Mouse (Mus musculus) hindbrain, postnatal 0 days (tissue): ENCODE measurements around the gene Prg4. TPM values are rescaled to one million over a fixed set of nuclear protein-coding genes. Genes with fewer than 3 reads are reported as not detected.

ENCODE experiments used
- ATAC-seq: fragments of 200-750 bp; cut with Nextera tagmentation; 2 replicates; pipeline ENCODE4 v1.8.0; 2017; ENCODE audit warnings: mild to moderate bottlenecking, moderate TSS enrichment, moderate library complexity
- DNase-seq: peaks from one replicate; pipeline ENCODE4 v3.0.0-alpha.2; 2015; ENCODE audit warnings: low spot score
- H3K27ac ChIP-seq: fragments of 300-500 bp; sonication (generic); 2 replicates; pipeline ENCODE4 v1.5.1; 2014; ENCODE audit warnings: mild to moderate bottlenecking
- H3K27me3 ChIP-seq: fragments of 300-500 bp; sonication (generic); 2 replicates; pipeline ENCODE4 v1.6.1; 2014; ENCODE audit warnings: low read length, mixed read lengths; ENCODE audit not compliant: insufficient read depth
- H3K36me3 ChIP-seq: fragments of 300-500 bp; sonication (generic); 2 replicates; pipeline ENCODE4 v1.6.1; 2014; ENCODE audit warnings: low read length, mixed read lengths; ENCODE audit not compliant: insufficient read depth
- H3K4me1 ChIP-seq: fragments of 300-500 bp; sonication (generic); 2 replicates; pipeline ENCODE4 v1.6.1; 2014; ENCODE audit warnings: antibody characterized with exemption, low read length, mixed read lengths; ENCODE audit not compliant: insufficient read depth
- H3K4me2 ChIP-seq: fragments of 300-500 bp; sonication (generic); 2 replicates; pipeline ENCODE4 v1.6.1; 2014; ENCODE audit warnings: low read depth, mild to moderate bottlenecking, low read length, moderate library complexity, mixed read lengths
- H3K4me3 ChIP-seq: fragments of 300-500 bp; sonication (generic); 2 replicates; pipeline ENCODE4 v1.5.1; 2014; ENCODE audit warnings: low read length
- H3K9ac ChIP-seq: fragments of 300-500 bp; sonication (generic); replicated peaks from 2 replicates; pipeline ENCODE4 v1.6.1; 2014; ENCODE audit warnings: mild to moderate bottlenecking, low read length, moderate library complexity, mixed read lengths
- H3K9me3 ChIP-seq: fragments of 300-500 bp; sonication (generic); 2 replicates; pipeline ENCODE4 v1.6.1; 2016; ENCODE audit warnings: low read length, mixed read lengths
- CTCF ChIP-seq: IDR thresholded peaks from 2 replicates; pipeline ENCODE4 v1.5.1; 2016; ENCODE audit warnings: antibody characterized with exemption, control low read depth, low read depth
- WGBS: fragments of 180-500 bp; shearing (Covaris S2); extraction: QIAGEN DNeasy Blood & Tissue Kit; methylation state at CpG from one replicate; pipeline ENCODE4 v1.1.7; 2014; 5-methylcytosine and 5-hydroxymethylcytosine counted together
- polyA plus RNA-seq: library from polyadenylated mRNA; unstranded; fragments of >200 nt; fragmentation: Nextera tagmentation; extraction: Ambion mirVana; gene quantifications from 2 replicates; pipeline ENCODE4 v1.2.1, GENCODE M21; 2015
- total RNA-seq: library from RNA; depleted of rRNA; stranded (reverse); fragments of >200 nt; gene quantifications from 2 replicates; pipeline ENCODE4 v1.2.3, GENCODE M21; 2014

Gene Prg4
- total and polyA plus RNA-seq, 2 experiments from 2014 or later, result 1.0 to 1.3 TPM

- no peak overlapping the region for H3K27ac ChIP-seq
- no peaks in the 10 kb centered on the region for H3K36me3 ChIP-seq
- H3K4me2 ChIP-seq, result no peak overlapping the region
- no peaks in the 10 kb centered on the region for H3K4me1 ChIP-seq
- WGBS, result 82% methylated on average over 7 of the region's 7 CpGs
- H3K27me3 ChIP-seq, result no peaks in the 10 kb centered on the region
- H3K9me3 ChIP-seq, result no peaks in the 10 kb centered on the region
- DNase-seq (no peak), ATAC-seq (no peak)
- H3K9ac ChIP-seq, result no peak overlapping the region
- TF ChIP-seq CTCF, result no peak
- no peak overlapping the region for H3K4me3 ChIP-seq
Observed at GRCm38 (mm10) chr1:150460595-150460994, 5.4 kb downstream of the Prg4 start.

- DNase-seq (no peak), ATAC-seq (no peak)
- WGBS, result 87% methylated on average over 3 of the region's 3 CpGs
- Histone ChIP-seq H3K9ac (no peak overlapping the region), H3K4me3 (no peak overlapping the region), H3K4me2 (no peak overlapping the region), H3K36me3 (no peaks in the 10 kb centered on the region), H3K9me3 (no peaks in the 10 kb centered on the region), H3K27me3 (no peaks in the 10 kb centered on the region), H3K27ac (no peak overlapping the region), H3K4me1 (no peaks in the 10 kb centered on the region)
- TF ChIP-seq CTCF, result no peak
Observed at GRCm38 (mm10) chr1:150459599-150459998, 6.4 kb downstream of the Prg4 start.

- no peaks in the 10 kb centered on the region for H3K9me3 ChIP-seq
- no peak overlapping the region for H3K27ac ChIP-seq
- H3K4me3 ChIP-seq, result no peak overlapping the region
- no peaks in the 10 kb centered on the region for H3K27me3 ChIP-seq
- no peak overlapping the region for H3K4me2 ChIP-seq
- DNase-seq (no peak), ATAC-seq (no peak)
- H3K4me1 ChIP-seq, result no peaks in the 10 kb centered on the region
- WGBS, result 92% methylated on average over 5 of the region's 5 CpGs
- H3K9ac ChIP-seq, result no peak overlapping the region
- no peaks in the 10 kb centered on the region for H3K36me3 ChIP-seq
- TF ChIP-seq CTCF, result no peak
Observed at GRCm38 (mm10) chr1:150458977-150459376, 7.0 kb downstream of the Prg4 start.

- peak; percentile 6 for DNase-seq
- 70% methylated on average over 4 of the region's 4 CpGs for WGBS
- Histone ChIP-seq H3K4me2 (no peak overlapping the region), H3K4me1 (no peaks in the 10 kb centered on the region), H3K36me3 (peaks cover 53% of the 10 kb centered on the region), H3K27ac (no peak overlapping the region), H3K9ac (no peak overlapping the region), H3K27me3 (no peaks in the 10 kb centered on the region), H3K4me3 (no peak overlapping the region), H3K9me3 (no peaks in the 10 kb centered on the region)
- ATAC-seq, result no peak
- peak; percentile 48 for TF ChIP-seq CTCF
Observed at GRCm38 (mm10) chr1:150441731-150442130, 24.2 kb downstream of the Prg4 start.

GRCm38 (mm10) chr1:150438641-150439040, 27.3 kb downstream of the Prg4 start:
- H3K9me3 ChIP-seq, result no peaks in the 10 kb centered on the region
- ATAC-seq, result no peak
- DNase-seq, result no peak
- H3K9ac ChIP-seq, result no peak overlapping the region
- 93% methylated on average over 3 of the region's 3 CpGs for WGBS
- H3K4me3 ChIP-seq, result no peak overlapping the region
- H3K4me1 ChIP-seq, result no peaks in the 10 kb centered on the region
- no peak overlapping the region for H3K27ac ChIP-seq
- TF ChIP-seq CTCF, result no peak
- peaks cover 53% of the 10 kb centered on the region for H3K36me3 ChIP-seq
- no peak overlapping the region for H3K4me2 ChIP-seq
- no peaks in the 10 kb centered on the region for H3K27me3 ChIP-seq

GRCm38 (mm10) chr1:150426216-150426615, 39.7 kb downstream of the Prg4 start:
- Histone ChIP-seq H3K36me3 (peaks cover 64% of the 10 kb centered on the region), H3K9ac (no peak overlapping the region), H3K27ac (no peak overlapping the region), H3K9me3 (no peaks in the 10 kb centered on the region), H3K4me2 (no peak overlapping the region), H3K4me3 (no peak overlapping the region), H3K4me1 (no peaks in the 10 kb centered on the region), H3K27me3 (no peaks in the 10 kb centered on the region)
- DNase-seq (no peak), ATAC-seq (no peak)
- WGBS, result 69% methylated on average over 3 of the region's 3 CpGs
- TF ChIP-seq CTCF, result peak; percentile 13; the same call in 1 of the 2 replicates

GRCm38 (mm10) chr1:150425665-150426064, 40.3 kb downstream of the Prg4 start:
- H3K27ac ChIP-seq, result no peak overlapping the region
- H3K27me3 ChIP-seq, result no peaks in the 10 kb centered on the region
- DNase-seq (no peak), ATAC-seq (no peak)
- H3K4me3 ChIP-seq, result no peak overlapping the region
- peaks cover 61% of the 10 kb centered on the region for H3K36me3 ChIP-seq
- H3K9ac ChIP-seq, result no peak overlapping the region
- H3K4me1 ChIP-seq, result no peaks in the 10 kb centered on the region
- H3K4me2 ChIP-seq, result no peak overlapping the region
- WGBS, result 89% methylated on average over 9 of the region's 9 CpGs
- H3K9me3 ChIP-seq, result no peaks in the 10 kb centered on the region
- no peak for TF ChIP-seq CTCF
